Mouse (Mus musculus) kidney, adult 2 months (tissue): Measurements from ENCODE around the gene Gm43951. TPM values are rescaled to one million over a fixed set of nuclear protein-coding genes. Genes with fewer than 3 reads are reported as not detected.

ENCODE experiments used
- DNase-seq: peaks from one replicate; pipeline ENCODE4 v3.0.0; 2021
- H3K27ac ChIP-seq: fragments of 200-500 bp; 2 replicates; pipeline ENCODE4 v1.5.1; 2012; ENCODE audit warnings: low read depth, low read length, control low read depth, inconsistent platforms; ENCODE audit not compliant: insufficient read depth
- H3K27me3 ChIP-seq: fragments of 200-500 bp; replicated peaks from 2 replicates; pipeline ENCODE4 v1.6.1; 2012; ENCODE audit warnings: mild to moderate bottlenecking, moderate library complexity, low read length, inconsistent platforms; ENCODE audit not compliant: control insufficient read depth, insufficient read depth
- H3K36me3 ChIP-seq: fragments of 200-500 bp; 2 replicates; pipeline ENCODE4 v1.6.1; 2012; ENCODE audit warnings: mild to moderate bottlenecking, moderate library complexity, low read length, inconsistent platforms; ENCODE audit not compliant: control insufficient read depth, insufficient read depth
- H3K4me1 ChIP-seq: fragments of 200-500 bp; 2 replicates; pipeline ENCODE4 v1.6.1; 2011; ENCODE audit warnings: low read length; ENCODE audit not compliant: control insufficient read depth, insufficient read depth
- H3K4me3 ChIP-seq: fragments of 200-500 bp; 2 replicates; pipeline ENCODE4 v1.5.1; 2011; ENCODE audit warnings: mild to moderate bottlenecking, low read depth, low read length, control low read depth; ENCODE audit not compliant: insufficient read depth
- CTCF ChIP-seq: fragments of 200-500 bp; conservative IDR thresholded peaks from 2 replicates; pipeline ENCODE4 v1.5.1; 2011; ENCODE audit warnings: low read depth, mild to moderate bottlenecking, control low read depth, low read length, moderate library complexity, mixed read lengths; ENCODE audit not compliant: insufficient read depth, insufficient read length
- POLR2A ChIP-seq: fragments of 200-500 bp; IDR thresholded peaks from one replicate; pipeline ENCODE4 v1.6.1; 2011; ENCODE audit warnings: low read depth, low read length, control low read depth
- WGBS: fragments of 180-500 bp; shearing (Covaris S2); methylation state at CpG from one replicate; pipeline ENCODE4 v1.1.7; 2018; 5-methylcytosine and 5-hydroxymethylcytosine counted together
- polyA plus RNA-seq: library from polyadenylated mRNA; depleted of rRNA; stranded (reverse); fragments of >200 nt; gene quantifications from 2 replicates; pipeline ENCODE4 v1.2.3, GENCODE M21; 2012; rRNA removed

Gene Gm43951
- polyA plus RNA-seq: 0.20 and 0.23 TPM in 2 replicates

DNA sequence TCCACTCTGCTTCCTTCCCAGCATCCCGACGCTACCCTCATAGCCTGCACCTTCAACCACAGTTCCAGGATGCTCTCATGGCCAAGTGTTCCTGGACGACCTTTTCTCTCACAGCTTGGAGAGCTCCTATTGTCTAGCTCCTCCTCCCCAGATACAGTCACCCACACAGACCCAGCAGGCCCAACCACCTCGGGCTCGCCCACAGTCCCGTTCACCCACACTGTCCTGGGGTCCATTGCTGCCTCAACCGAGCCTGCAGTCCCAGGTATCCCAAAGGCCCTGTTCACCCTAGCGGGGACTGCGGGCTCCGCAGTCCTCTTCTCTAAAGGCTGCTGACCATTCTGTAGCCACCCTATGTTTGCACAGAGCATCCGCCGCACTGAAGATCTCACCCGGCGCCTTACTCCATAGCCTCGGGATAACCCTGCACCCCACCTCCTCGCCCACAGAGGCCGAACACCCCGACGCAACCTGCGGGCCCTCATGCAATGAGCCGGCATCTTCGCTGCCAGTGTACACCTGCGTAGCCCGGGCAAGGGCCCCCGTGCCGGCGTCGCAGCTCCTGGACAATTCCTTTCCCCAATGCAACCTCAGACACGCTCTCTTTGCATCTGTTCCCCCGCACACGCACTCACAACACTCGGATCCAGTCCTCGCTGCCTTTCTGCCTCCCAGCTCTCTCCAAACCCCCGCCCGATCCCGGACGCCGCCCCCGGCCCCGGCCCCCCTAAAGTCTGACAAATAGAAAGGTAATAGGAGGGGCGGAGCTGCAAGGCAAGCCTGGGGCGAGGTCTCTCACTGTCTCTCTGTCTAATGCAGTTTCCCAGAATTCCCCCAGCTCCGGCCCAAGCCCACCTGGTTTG is at the start of gene Gm43951:
TSS of gene Gm43951 (minus strand) at position 500 of the 863 bp plus-strand sequence.
- peak within 1 kb of the TSS; percentile 54; the same call in 1 of the 2 replicates for H3K27ac ChIP-seq

DNA sequence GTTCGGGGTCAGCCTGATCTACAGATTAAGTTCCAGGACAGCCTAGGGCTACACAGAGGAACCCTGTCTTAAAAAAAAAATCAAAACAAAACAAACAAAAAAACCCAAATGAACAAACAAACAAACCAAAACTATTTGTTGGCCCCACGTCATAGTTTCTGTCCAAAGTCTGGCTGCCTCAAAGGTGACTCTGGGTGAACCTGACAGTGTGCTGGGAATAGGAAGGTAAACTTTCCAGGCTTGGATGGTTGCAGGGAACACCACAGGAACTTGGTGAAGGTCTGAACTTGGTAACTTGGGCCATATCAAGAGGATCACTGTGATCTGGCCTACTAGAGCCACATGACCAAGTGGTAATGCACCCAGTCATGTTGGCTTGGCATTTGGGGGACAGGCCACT is 49.8 kb upstream of the Gm43951 start:
- Histone ChIP-seq H3K36me3 (no peaks in the 10 kb centered on the region), H3K27me3 (no peaks in the 10 kb centered on the region), H3K27ac (no peak overlapping the region), H3K4me1 (no peaks in the 10 kb centered on the region), H3K4me3 (no peak overlapping the region)
- 71% methylated on average over 2 of the region's 2 CpGs for WGBS
- DNase-seq: no peak
- no peak for TF ChIP-seq CTCF
- no peak for TF ChIP-seq POLR2A

More for the DNA sequence above, at the start of gene Gm43951:
- Histone ChIP-seq H3K27me3 (no peaks in the 10 kb centered on the region), H3K4me1 (0 out of 2 replicates have a peak, but pooled peaks cover 5% of the 10 kb centered on the region), H3K36me3 (no peaks in the 10 kb centered on the region), H3K4me3 (peak within 1 kb of the TSS; percentile 91)
- peak; percentile 17 for DNase-seq
- TF ChIP-seq CTCF: no peak
- no peak for TF ChIP-seq POLR2A
- under 1% methylated on average over 43 of the region's 43 CpGs for WGBS

DNA sequence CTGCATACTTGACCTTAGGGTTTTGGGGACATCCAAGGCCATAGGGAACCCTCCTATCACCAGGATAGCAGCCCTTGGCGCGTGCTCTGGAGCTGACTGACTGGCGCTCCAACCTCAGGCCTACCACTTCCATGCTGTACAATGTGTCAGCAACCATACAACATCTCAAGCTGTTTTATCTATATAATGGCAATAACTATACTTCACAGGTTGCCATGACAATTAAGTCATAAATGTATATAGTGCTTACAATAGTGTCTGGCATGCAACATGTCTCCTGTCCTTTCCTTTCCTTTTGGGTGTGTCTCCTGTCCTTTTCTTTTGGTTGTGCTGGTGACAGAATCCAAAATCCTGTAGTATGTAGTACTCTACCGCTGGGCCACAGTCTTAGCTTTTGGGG is 49.0 kb upstream of the Gm43951 start:
- WGBS: 96% methylated on average over 4 of the region's 4 CpGs
- DNase-seq: no peak
- Histone ChIP-seq H3K27me3 (no peaks in the 10 kb centered on the region), H3K36me3 (no peaks in the 10 kb centered on the region), H3K4me1 (no peaks in the 10 kb centered on the region), H3K27ac (no peak overlapping the region), H3K4me3 (no peak overlapping the region)
- TF ChIP-seq CTCF (no peak), POLR2A (no peak)

DNA sequence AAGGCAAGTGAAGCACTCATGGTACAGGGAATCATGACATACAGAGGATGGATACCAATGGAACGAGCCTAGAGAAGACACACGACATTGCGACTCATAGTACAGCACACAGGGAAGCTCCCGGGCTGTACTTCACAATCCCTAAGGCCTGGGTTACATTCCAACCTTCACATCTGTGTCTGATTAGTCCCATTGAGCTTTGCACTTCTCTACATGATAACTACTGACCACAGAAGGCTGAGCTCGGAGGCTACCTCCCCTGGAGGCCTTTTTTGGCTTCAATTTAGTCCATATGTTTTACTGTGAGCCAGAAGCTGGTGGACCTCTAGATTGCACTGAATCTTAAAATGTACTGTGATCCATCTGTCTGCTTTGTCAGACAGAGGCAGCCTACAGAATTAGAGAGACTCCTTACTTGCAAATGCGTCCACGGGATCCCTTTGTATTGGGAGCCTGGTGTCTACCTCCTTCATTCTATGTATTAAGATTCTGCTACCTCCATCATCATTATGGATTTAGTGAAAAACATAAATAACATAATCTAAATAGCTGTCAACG is 38.6 kb upstream of the Gm43951 start:
- 85% methylated on average over 8 of the region's 8 CpGs for WGBS

DNA sequence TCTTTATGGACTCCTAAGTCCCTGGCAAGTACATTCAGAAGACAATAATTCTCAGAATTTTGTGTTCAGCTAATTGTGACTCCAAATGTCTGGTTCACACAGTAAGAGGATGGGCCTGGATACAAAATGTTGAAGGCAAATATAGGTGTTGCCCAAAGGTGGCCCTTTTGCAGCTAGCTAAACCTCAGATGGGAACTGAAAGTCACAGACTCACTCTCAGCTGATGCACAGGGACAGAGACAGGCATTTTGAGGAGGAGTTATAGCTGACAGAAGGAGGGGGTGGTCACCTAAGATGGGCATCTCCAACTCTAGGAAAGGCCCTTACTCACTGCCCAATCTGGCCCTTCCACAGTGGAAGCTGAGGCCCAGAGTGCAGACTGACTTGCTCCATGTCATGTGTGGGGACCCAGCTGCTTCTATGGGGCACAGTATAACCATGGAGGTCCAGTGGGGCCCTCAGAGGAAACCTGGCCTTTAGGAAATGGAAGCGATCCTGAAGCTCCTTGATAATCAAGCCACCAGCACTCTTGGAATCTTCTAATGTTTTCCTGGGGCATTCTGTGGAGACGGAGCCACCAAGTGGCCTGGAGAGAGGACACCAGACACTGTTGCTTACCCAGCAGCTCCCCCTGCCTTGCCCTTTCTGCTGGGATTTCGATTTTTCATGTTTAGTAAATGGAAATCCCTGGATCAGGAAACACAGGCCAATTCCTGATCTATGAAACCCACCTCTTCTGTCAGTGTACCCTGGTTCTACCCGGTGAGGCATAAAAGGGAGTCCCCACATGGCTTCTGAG is 33.6 kb upstream of the Gm43951 start:
- Histone ChIP-seq H3K4me3 (no peak overlapping the region), H3K27me3 (no peaks in the 10 kb centered on the region), H3K27ac (no peak overlapping the region), H3K36me3 (no peaks in the 10 kb centered on the region), H3K4me1 (no peaks in the 10 kb centered on the region)
- DNase-seq: no peak
- TF ChIP-seq CTCF (no peak), POLR2A (no peak)
- 72% methylated on average over 4 of the region's 4 CpGs for WGBS

More for the DNA sequence above, 38.6 kb upstream of the Gm43951 start:
- Histone ChIP-seq H3K27me3 (no peaks in the 10 kb centered on the region), H3K4me3 (no peak overlapping the region), H3K27ac (no peak overlapping the region), H3K4me1 (no peaks in the 10 kb centered on the region), H3K36me3 (no peaks in the 10 kb centered on the region)
- DNase-seq: no peak
- TF ChIP-seq POLR2A (no peak), CTCF (no peak)

DNA sequence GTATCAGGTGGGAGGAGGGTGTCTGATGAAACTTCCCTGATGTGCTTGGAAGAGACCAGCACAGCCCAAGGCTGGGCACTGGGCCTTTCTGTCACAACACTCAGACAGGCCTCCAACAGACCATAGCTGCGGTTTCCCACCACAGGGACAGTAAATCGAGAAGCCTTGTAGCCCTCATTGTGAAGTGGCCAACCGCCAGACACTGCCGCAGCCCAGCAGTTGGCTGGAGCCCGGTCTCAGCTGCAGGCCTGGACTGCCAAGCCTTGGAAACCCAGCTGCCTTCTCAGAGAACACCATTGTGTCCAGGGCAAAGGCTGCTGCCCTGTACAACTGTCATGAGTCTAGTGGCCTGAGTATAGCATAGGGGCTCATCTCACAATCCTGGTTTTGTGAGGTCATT is 27.4 kb upstream of the Gm43951 start:
- no peaks in the 10 kb centered on the region for H3K27me3 ChIP-seq
- no peaks in the 10 kb centered on the region for H3K36me3 ChIP-seq
- H3K27ac ChIP-seq: no peak overlapping the region
- TF ChIP-seq CTCF (no peak), POLR2A (no peak)
- no peak for DNase-seq
- H3K4me3 ChIP-seq: no peak overlapping the region
- 58% methylated on average over 5 of the region's 5 CpGs for WGBS
- H3K4me1 ChIP-seq: no peaks in the 10 kb centered on the region

DNA sequence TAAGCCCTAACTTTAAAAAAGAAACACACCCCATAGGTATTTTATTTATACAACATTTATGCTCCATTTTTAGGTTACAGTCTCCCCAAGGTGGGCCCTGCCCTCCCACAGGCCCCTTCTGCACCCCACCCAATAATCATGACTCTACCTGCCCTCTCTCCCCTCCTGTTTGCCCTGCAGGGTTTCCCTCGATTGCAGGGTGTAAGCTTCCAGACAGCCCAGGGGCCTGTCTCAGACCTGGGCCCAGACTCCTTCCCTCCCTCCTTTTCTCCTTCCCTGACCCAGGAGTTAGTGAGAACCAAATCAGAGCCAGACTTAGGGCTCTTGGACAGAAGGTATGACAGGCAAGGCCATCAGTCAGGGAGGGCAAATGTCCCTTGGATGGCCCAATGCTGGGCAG is 26.4 kb upstream of the Gm43951 start:
- H3K36me3 ChIP-seq: no peaks in the 10 kb centered on the region
- WGBS: 21% methylated on average over 1 of the region's 1 CpGs
- no peaks in the 10 kb centered on the region for H3K27me3 ChIP-seq

More for the DNA sequence above, 26.4 kb upstream of the Gm43951 start:
- TF ChIP-seq CTCF: no peak
- TF ChIP-seq POLR2A: no peak
- H3K4me3 ChIP-seq: no peak overlapping the region
- DNase-seq: no peak
- H3K4me1 ChIP-seq: no peaks in the 10 kb centered on the region
- H3K27ac ChIP-seq: no peak overlapping the region
